Mouse (Mus musculus) lung, postnatal 0 days (tissue): Measurements from ENCODE around the gene Fam174a.

Experiments used
- CTCF ChIP-seq: IDR thresholded peaks from 2 replicates; pipeline ENCODE4 v1.5.1; 2016; ENCODE audit warnings: antibody characterized with exemption, mild to moderate bottlenecking
- EP300 ChIP-seq: IDR thresholded peaks from 2 replicates; pipeline ENCODE4 v1.6.1; 2016; ENCODE audit warnings: antibody characterized with exemption, mild to moderate bottlenecking, control low read depth

- TF ChIP-seq CTCF (no peak), EP300 (no peak)
Observed at GRCm38 (mm10) chr1:95308324-95308723, 5.1 kb upstream of the Fam174a start.
